Mouse (Mus musculus) heart, embryonic 11.5 days (tissue): ENCODE measurements around the gene Rad51d. TPM values are rescaled to one million over a fixed set of nuclear protein-coding genes. Genes with fewer than 3 reads are reported as not detected.
A peak's percentile ranks its signal among the peaks of the same experiment; 100 is the strongest.
"Not testable (repeated sequence)": the region's sequence is repeated elsewhere in the genome, so short reads cannot be mapped to it uniquely, and the experiment has no call there.

Source experiments
- ATAC-seq: fragments of 200-750 bp; cut with Nextera tagmentation; replicated peaks from 2 replicates; pipeline ENCODE4 v1.8.0; 2017; ENCODE audit warnings: moderate library complexity; ENCODE audit not compliant: insufficient number of reproducible peaks, low FRiP score, low TSS enrichment
- H3K27ac ChIP-seq: fragments of 300-500 bp; sonication (generic); 2 replicates; pipeline ENCODE4 v1.5.1; 2014; ENCODE audit warnings: mild to moderate bottlenecking, low read depth, low read length
- H3K27me3 ChIP-seq: fragments of 300-500 bp; sonication (generic); 2 replicates; pipeline ENCODE4 v1.6.1; 2014; ENCODE audit warnings: mild to moderate bottlenecking, low read length, mixed read lengths; ENCODE audit not compliant: control insufficient read depth, insufficient read depth
- H3K36me3 ChIP-seq: fragments of 300-500 bp; sonication (generic); 2 replicates; pipeline ENCODE4 v1.6.1; 2014; ENCODE audit warnings: mild to moderate bottlenecking, low read length, moderate library complexity, mixed read lengths; ENCODE audit not compliant: control insufficient read depth, insufficient read depth
- H3K4me1 ChIP-seq: fragments of 300-500 bp; sonication (generic); 2 replicates; pipeline ENCODE4 v1.6.1; 2014; ENCODE audit warnings: low read length; ENCODE audit not compliant: control insufficient read depth, insufficient read depth
- H3K4me2 ChIP-seq: fragments of 300-500 bp; sonication (generic); 2 replicates; pipeline ENCODE4 v1.6.1; 2014; ENCODE audit warnings: mild to moderate bottlenecking, moderate library complexity
- H3K4me3 ChIP-seq: fragments of 300-500 bp; sonication (generic); 2 replicates; pipeline ENCODE4 v1.5.1; 2014; ENCODE audit warnings: low read depth, low read length
- H3K9ac ChIP-seq: fragments of 300-500 bp; sonication (generic); 2 replicates; pipeline ENCODE4 v1.6.1; 2014; ENCODE audit warnings: mild to moderate bottlenecking, low read depth, low read length, moderate library complexity
- H3K9me3 ChIP-seq: fragments of 300-500 bp; sonication (generic); replicated peaks from 2 replicates; pipeline ENCODE4 v1.6.1; 2016; ENCODE audit warnings: low read length; ENCODE audit not compliant: control insufficient read depth
- WGBS: fragments of 180-500 bp; shearing (Covaris S2); extraction: QIAGEN DNeasy Blood & Tissue Kit; methylation state at CpG from one replicate; pipeline ENCODE4 v1.1.7; 2014; ENCODE audit not compliant: insufficient replicate concordance; 5-methylcytosine and 5-hydroxymethylcytosine counted together
- polyA plus RNA-seq: library from polyadenylated mRNA; unstranded; fragments of >200 nt; fragmentation: Nextera tagmentation; extraction: Ambion mirVana; gene quantifications from 2 replicates; pipeline ENCODE4 v1.2.1, GENCODE M21; 2014

Rad51d gene
- polyA plus RNA-seq, 1 experiment from 2014 or later, result 15.3 TPM

DNA sequence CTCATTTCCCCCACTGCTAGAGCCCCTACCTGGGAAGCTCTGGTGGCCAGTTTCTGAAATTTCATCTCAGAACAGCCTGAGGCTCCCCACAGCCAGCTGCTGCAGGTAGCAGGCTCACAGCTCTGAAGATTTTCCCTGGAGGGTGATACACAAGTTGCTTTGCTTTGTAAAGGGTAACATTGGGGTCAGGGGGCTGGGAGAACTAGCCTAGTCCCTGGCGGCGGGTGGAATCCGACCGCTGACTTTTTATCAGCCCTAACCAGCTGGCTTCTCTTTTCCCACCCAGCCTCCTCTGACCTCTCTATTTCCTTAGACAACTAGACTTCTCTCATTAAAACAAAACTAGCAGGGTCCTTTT is 44.4 kb downstream of the Rad51d start:
- Histone ChIP-seq H3K4me2 (peak overlapping the region; percentile 69), H3K36me3 (no peaks in the 10 kb centered on the region), H3K27ac (peak overlapping the region; percentile 77), H3K27me3 (no peaks in the 10 kb centered on the region), H3K4me3 (peak overlapping the region; percentile 6), H3K9ac (peak overlapping the region; percentile 2; the same call in 1 of the 2 replicates), H3K4me1 (peaks cover 5% of the 10 kb centered on the region; the same call in 1 of the 2 replicates), H3K9me3 (no peaks in the 10 kb centered on the region)
- ATAC-seq, result peak; percentile 82
- 11% methylated on average over 4 of the region's 4 CpGs for WGBS

DNA sequence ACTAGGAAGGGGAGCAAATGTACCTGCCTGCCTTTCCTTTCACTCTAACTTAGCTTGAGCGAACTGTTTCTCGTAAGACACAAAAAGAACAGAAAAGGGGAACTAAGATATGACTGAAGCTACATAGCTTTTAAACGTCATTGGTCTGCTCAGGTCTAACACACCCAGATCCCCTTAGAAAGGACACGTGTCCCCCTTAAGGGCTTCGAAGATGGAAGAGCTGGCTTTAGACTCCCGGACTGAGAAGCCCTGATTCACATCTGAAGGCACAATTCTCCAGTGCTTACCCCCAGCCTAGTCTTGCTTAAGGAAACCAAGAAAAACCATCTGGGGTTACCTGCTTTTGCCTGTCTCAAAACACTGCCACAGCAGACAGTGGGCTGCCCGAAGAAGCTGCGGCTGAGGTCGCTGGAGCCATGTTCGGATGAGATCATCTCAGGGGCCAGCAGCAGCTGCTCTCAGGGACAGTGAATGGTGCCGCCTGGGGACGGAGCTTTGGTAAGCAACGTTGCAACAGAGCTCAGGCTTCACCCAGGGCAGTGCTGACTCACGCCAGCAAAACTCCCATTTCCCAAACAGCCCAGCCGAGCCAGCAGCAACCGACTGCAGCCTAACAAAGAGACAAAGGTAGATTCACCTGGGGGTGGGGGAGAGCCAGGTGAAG is 44.9 kb downstream of the Rad51d start:
- 18% methylated on average over 16 of the region's 16 CpGs for WGBS
- ATAC-seq, result peak; percentile 87

DNA sequence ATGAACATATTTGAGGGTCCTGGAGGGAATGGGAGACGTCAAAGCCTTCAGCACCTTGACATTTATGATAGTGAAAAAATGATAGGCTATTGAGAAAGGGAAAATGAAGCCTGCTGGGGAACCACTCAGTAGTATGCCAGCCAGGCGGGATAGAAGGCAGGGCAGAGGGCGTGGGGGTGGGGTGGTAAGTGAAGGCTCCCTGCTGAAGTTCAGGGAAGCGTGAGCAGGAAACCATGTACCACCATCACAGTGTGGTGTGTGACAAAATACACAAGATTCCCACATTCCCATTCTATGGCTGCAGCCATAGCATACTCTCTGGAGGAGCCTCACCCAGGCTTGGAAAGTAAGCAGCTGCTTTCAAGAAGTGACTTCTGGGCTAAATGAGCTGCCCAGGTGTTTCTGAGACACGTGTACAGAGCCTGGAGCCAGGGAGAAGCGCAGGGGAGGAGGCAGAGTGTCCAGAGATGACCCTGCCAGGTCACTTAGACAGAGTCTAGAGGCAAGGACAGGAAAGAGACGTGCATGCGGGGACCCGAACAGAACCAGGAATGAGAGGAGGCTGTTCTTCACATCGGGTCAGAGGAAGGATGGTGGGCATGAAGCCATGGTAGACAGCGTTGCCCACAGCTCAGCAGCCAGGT is 45.5 kb downstream of the Rad51d start:
- Histone ChIP-seq H3K4me2 (peak overlapping the region; percentile 69), H3K9ac (peak overlapping the region; percentile 25), H3K9me3 (no peaks in the 10 kb centered on the region), H3K4me3 (0 out of 2 replicates have a peak overlapping the region, but pooled peaks have one; percentile 1), H3K36me3 (no peaks in the 10 kb centered on the region), H3K4me1 (peaks cover 5% of the 10 kb centered on the region; the same call in 1 of the 2 replicates), H3K27ac (no peak overlapping the region; the same call in 1 of the 2 replicates), H3K27me3 (no peaks in the 10 kb centered on the region)
- ATAC-seq, result no peak
- WGBS, result 63% methylated on average over 11 of the region's 11 CpGs

More for the DNA sequence above, 44.9 kb downstream of the Rad51d start:
- Histone ChIP-seq H3K9me3 (no peaks in the 10 kb centered on the region), H3K36me3 (no peaks in the 10 kb centered on the region), H3K9ac (peak overlapping the region; percentile 25), H3K27ac (peak overlapping the region; percentile 77), H3K4me1 (peaks cover 5% of the 10 kb centered on the region; the same call in 1 of the 2 replicates), H3K27me3 (no peaks in the 10 kb centered on the region), H3K4me3 (peak overlapping the region; percentile 6), H3K4me2 (peak overlapping the region; percentile 69)

DNA sequence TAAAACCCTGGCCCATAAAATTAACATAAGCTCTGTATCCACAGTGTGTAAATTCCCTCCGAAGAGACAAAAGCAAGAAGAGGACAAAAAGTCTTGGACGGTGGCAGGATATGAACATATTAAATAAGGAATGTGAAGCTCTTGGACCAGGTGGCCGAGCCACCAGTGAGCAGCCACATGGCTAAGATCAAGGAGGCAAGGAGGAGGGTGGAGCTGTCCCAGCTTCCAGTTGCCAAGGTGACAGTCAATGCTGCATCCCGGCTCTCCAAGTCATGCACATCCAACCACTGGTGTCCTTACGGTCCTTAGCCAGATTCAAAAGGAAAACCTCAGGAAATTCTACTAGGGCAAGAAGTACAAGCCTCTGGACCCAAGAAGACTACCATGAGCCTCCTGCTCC is 51.9 kb downstream of the Rad51d start:
- H3K9ac ChIP-seq, result no peak overlapping the region
- no peak overlapping the region for H3K4me2 ChIP-seq
- H3K27me3 ChIP-seq, result no peaks in the 10 kb centered on the region
- no peaks in the 10 kb centered on the region for H3K36me3 ChIP-seq
- no peak for ATAC-seq
- no peaks in the 10 kb centered on the region for H3K9me3 ChIP-seq
- WGBS, result 57% methylated on average over 5 of the region's 5 CpGs
- no peak overlapping the region for H3K4me3 ChIP-seq
- no peaks in the 10 kb centered on the region for H3K4me1 ChIP-seq
- no peak overlapping the region for H3K27ac ChIP-seq

DNA sequence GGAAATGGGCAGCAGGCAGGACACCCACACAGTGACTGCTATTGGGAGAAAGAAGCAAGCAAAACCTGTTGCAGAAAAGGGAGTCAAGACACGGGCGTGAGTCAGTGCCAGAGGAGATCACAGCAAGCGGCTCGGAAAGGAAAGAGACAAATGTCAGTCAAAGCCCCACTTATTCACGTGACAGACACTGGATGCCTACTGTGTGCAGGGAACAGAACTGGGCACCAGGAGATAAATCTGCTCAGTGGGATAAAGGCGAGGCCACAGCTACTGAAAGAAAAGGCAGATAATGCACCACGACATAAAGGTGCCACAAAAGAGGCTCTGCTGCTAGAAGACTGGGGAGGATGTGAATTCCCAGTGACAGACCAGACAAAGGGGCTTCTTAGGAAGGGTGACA is 52.6 kb downstream of the Rad51d start:
- Histone ChIP-seq H3K27ac (no peak overlapping the region), H3K9ac (no peak overlapping the region), H3K36me3 (no peaks in the 10 kb centered on the region), H3K27me3 (no peaks in the 10 kb centered on the region), H3K9me3 (no peaks in the 10 kb centered on the region), H3K4me1 (no peaks in the 10 kb centered on the region), H3K4me2 (no peak overlapping the region), H3K4me3 (no peak overlapping the region)
- WGBS, result 59% methylated on average over 7 of the region's 7 CpGs
- ATAC-seq, result no peak

DNA sequence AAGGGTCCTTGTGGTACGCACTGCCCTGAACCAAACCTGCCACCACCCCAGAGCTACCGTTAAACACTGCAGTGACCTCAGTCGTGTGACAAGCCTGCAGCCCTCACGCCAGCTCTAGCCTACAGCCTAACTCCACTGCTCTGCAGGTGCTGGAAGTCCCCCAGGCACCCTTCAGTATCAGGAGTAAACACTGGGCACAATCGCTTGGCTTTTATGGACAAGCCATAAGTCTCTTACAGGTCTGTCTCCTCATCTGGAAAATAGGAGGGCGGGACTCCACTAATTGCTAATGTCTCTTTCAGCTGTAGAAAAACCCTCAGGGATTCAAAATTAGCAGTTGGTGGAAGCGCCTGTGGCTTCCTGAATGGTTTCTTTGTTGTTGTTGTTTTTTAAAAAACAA is 53.2 kb downstream of the Rad51d start:
- WGBS, result 78% methylated on average over 7 of the region's 7 CpGs
- H3K27me3 ChIP-seq, result no peaks in the 10 kb centered on the region
- H3K4me3 ChIP-seq, result no peak overlapping the region
- no peaks in the 10 kb centered on the region for H3K4me1 ChIP-seq
- no peaks in the 10 kb centered on the region for H3K9me3 ChIP-seq
- H3K4me2 ChIP-seq, result no peak overlapping the region
- no peak overlapping the region for H3K27ac ChIP-seq
- no peaks in the 10 kb centered on the region for H3K36me3 ChIP-seq
- no peak for ATAC-seq
- no peak overlapping the region for H3K9ac ChIP-seq

DNA sequence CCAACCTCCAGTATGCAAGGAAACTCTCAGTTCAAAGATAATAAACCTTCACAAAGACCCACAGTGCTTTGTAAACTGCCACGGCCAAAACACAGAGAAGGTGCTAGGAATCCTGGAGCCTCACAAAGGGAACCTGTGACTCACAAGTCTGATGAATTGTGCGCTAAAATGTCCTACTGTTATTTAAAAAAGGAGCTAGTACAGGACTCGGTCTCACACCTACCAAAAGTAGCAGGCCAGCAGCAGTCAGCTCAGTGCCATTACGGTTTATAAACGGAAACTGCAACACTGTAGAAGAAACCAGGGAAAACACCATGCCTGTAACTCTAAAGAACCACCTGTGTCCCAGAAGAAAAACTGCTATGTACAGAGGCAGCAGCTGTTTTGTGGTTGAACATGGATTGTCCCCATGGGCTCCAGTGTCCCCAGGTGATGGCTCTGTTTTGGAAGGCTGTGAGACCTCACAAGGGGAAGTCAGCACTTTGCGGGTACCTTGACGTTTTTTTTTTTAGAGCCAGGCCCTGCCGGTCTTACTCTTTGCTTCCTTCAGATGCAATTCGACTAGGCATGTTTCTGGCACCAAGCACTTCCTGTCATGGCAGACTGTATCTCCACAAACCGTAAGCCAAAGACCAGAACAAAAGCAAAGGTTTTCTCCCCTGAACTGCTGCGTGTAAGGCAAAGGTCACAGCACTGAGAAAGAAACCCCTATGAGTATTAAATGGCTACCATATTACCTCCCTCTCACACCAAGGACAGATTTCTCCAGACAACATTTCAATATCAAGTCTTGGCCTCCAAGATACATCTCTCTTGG is 54.6 kb downstream of the Rad51d start:
- Histone ChIP-seq H3K4me3 (no peak overlapping the region), H3K27ac (no peak overlapping the region), H3K9me3 (no peaks in the 10 kb centered on the region), H3K36me3 (no peaks in the 10 kb centered on the region), H3K4me1 (peaks cover 9% of the 10 kb centered on the region; the same call in 1 of the 2 replicates), H3K27me3 (no peaks in the 10 kb centered on the region), H3K4me2 (no peak overlapping the region), H3K9ac (no peak overlapping the region)
- ATAC-seq, result no peak
- 72% methylated on average over 11 of the region's 11 CpGs for WGBS

DNA sequence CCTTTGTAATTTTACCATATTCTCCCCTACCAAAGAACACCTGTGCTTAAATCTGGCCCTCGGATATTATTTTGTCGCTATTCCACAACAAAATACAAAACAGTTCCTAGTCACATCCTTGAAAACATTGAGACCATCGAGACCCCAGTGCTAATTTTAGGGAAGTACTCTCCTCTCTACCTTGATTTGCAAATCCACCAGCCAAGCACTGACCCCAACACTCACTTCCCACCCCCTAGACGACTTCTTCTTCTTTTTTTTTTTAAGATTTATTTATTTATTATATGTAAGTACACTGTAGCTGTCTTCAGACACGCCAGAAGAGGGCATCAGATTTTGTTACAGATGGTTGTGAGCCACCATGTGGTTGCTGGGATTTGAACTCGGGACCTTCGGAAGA is 56.1 kb downstream of the Rad51d start:
- ATAC-seq, H3K9ac ChIP-seq, H3K9me3 ChIP-seq, H3K36me3 ChIP-seq, H3K27ac ChIP-seq, H3K4me3 ChIP-seq, H3K4me2 ChIP-seq, H3K27me3 ChIP-seq: not testable (repeated sequence)
- WGBS, result 83% methylated on average over 7 of the region's 7 CpGs
- peaks cover 10% of the 10 kb centered on the region; the same call in 1 of the 2 replicates for H3K4me1 ChIP-seq
